Mouse (Mus musculus): Measurements from ENCODE around the gene Samd13. TPM values are rescaled to one million over a fixed set of nuclear protein-coding genes. Genes with fewer than 3 reads are reported as not detected.
A peak's percentile ranks its signal among the peaks of the same experiment; 100 is the strongest.

Gene Samd13
- polyA plus RNA-seq, 1 experiment from 2014 or later, result 0.31 TPM

GRCm38 (mm10) chr3:146607368-146607767, 78.0 kb downstream of the Samd13 start:
- peak; percentile 79 for ATAC-seq (replicated peaks)
- H3K4me2 ChIP-seq, result no peak overlapping the region
- peaks cover 9% of the 10 kb centered on the region; the same call in 1 of the 2 replicates for H3K4me1 ChIP-seq
- WGBS, result 6% methylated on average over 1 of the region's 1 CpGs
- H3K36me3 ChIP-seq (replicated peaks), result no peaks in the 10 kb centered on the region
- no peak overlapping the region for H3K9ac ChIP-seq
- no peaks in the 10 kb centered on the region for H3K27me3 ChIP-seq (replicated peaks)
- no peaks in the 10 kb centered on the region for H3K9me3 ChIP-seq
- peak overlapping the region; percentile 64 for H3K27ac ChIP-seq
- no peak overlapping the region for H3K4me3 ChIP-seq

- H3K27ac ChIP-seq, result no peak overlapping the region
- WGBS, result 82% methylated on average over 9 of the region's 9 CpGs
- H3K4me2 ChIP-seq, result no peak overlapping the region
- peaks cover 9% of the 10 kb centered on the region; the same call in 1 of the 2 replicates for H3K4me1 ChIP-seq
- no peaks in the 10 kb centered on the region for H3K36me3 ChIP-seq (replicated peaks)
- no peak for ATAC-seq (replicated peaks)
- H3K9ac ChIP-seq, result no peak overlapping the region
- no peak overlapping the region for H3K4me3 ChIP-seq
- no peaks in the 10 kb centered on the region for H3K9me3 ChIP-seq
- no peaks in the 10 kb centered on the region for H3K27me3 ChIP-seq (replicated peaks)
Measured at GRCm38 (mm10) chr3:146604647-146605046, 80.7 kb downstream of the Samd13 start.

GRCm38 (mm10) chr3:146602531-146602930, 82.9 kb downstream of the Samd13 start:
- Histone ChIP-seq H3K27ac (no peak overlapping the region), H3K36me3 (replicated peaks) (no peaks in the 10 kb centered on the region), H3K9me3 (no peaks in the 10 kb centered on the region), H3K27me3 (replicated peaks) (no peaks in the 10 kb centered on the region), H3K9ac (no peak overlapping the region), H3K4me1 (peaks cover 2% of the 10 kb centered on the region; the same call in 1 of the 2 replicates), H3K4me3 (no peak overlapping the region), H3K4me2 (no peak overlapping the region)
- 94% methylated on average over 3 of the region's 3 CpGs for WGBS
- ATAC-seq (replicated peaks), result no peak

GRCm38 (mm10) chr3:146601205-146601604, 84.2 kb downstream of the Samd13 start:
- Histone ChIP-seq H3K4me2 (no peak overlapping the region), H3K27me3 (replicated peaks) (no peaks in the 10 kb centered on the region), H3K4me1 (no peaks in the 10 kb centered on the region), H3K27ac (no peak overlapping the region), H3K36me3 (replicated peaks) (no peaks in the 10 kb centered on the region), H3K4me3 (no peak overlapping the region), H3K9ac (no peak overlapping the region), H3K9me3 (no peaks in the 10 kb centered on the region)
- WGBS, result 85% methylated on average over 2 of the region's 2 CpGs
- no peak for ATAC-seq (replicated peaks)

- Histone ChIP-seq H3K9me3 (no peaks in the 10 kb centered on the region), H3K9ac (no peak overlapping the region), H3K4me3 (no peak overlapping the region), H3K27me3 (replicated peaks) (no peaks in the 10 kb centered on the region), H3K4me1 (no peaks in the 10 kb centered on the region), H3K36me3 (replicated peaks) (no peaks in the 10 kb centered on the region), H3K4me2 (no peak overlapping the region), H3K27ac (no peak overlapping the region)
- ATAC-seq (replicated peaks), result no peak
- 86% methylated on average over 6 of the region's 6 CpGs for WGBS
Measured at GRCm38 (mm10) chr3:146599198-146599900, 86.0 kb downstream of the Samd13 start.

GRCm38 (mm10) chr3:146598411-146598810, 87.0 kb downstream of the Samd13 start:
- whole genome bisulfite sequencing, result 82% methylated on average over 6 of the region's 6 CpGs
- Histone ChIP-seq H3K4me2 (no peak overlapping the region), H3K27me3 (replicated peaks) (no peaks in the 10 kb centered on the region), H3K9me3 (no peaks in the 10 kb centered on the region), H3K9ac (no peak overlapping the region), H3K4me1 (no peaks in the 10 kb centered on the region), H3K27ac (no peak overlapping the region), H3K36me3 (replicated peaks) (no peaks in the 10 kb centered on the region), H3K4me3 (no peak overlapping the region)
- no peak for ATAC-seq (replicated peaks)

GRCm38 (mm10) chr3:146596864-146597263, 88.5 kb downstream of the Samd13 start:
- Histone ChIP-seq H3K27me3 (replicated peaks) (no peaks in the 10 kb centered on the region), H3K4me2 (no peak overlapping the region), H3K4me1 (no peaks in the 10 kb centered on the region), H3K27ac (no peak overlapping the region), H3K9ac (no peak overlapping the region), H3K4me3 (no peak overlapping the region), H3K36me3 (replicated peaks) (no peaks in the 10 kb centered on the region), H3K9me3 (no peaks in the 10 kb centered on the region)
- 86% methylated on average over 7 of the region's 7 CpGs for WGBS
- no peak for ATAC-seq (replicated peaks)

GRCm38 (mm10) chr3:146596387-146596786, 89.0 kb downstream of the Samd13 start:
- Histone ChIP-seq H3K9ac (no peak overlapping the region), H3K27me3 (replicated peaks) (no peaks in the 10 kb centered on the region), H3K27ac (no peak overlapping the region), H3K36me3 (replicated peaks) (no peaks in the 10 kb centered on the region), H3K4me3 (no peak overlapping the region), H3K4me2 (no peak overlapping the region), H3K4me1 (no peaks in the 10 kb centered on the region), H3K9me3 (no peaks in the 10 kb centered on the region)
- WGBS, result 90% methylated on average over 8 of the region's 8 CpGs
- no peak for ATAC-seq (replicated peaks)

- Histone ChIP-seq H3K27me3 (replicated peaks) (no peaks in the 10 kb centered on the region), H3K9ac (no peak overlapping the region), H3K9me3 (no peaks in the 10 kb centered on the region), H3K4me2 (no peak overlapping the region), H3K4me3 (no peak overlapping the region), H3K36me3 (replicated peaks) (no peaks in the 10 kb centered on the region), H3K4me1 (no peaks in the 10 kb centered on the region), H3K27ac (no peak overlapping the region)
- ATAC-seq (replicated peaks), result no peak
- WGBS, result 92% methylated on average over 6 of the region's 6 CpGs
Measured at GRCm38 (mm10) chr3:146595440-146595839, 90.0 kb downstream of the Samd13 start.

Other genes with a start within 250 kb of the Samd13 start
- gene Ctbs, start 235.8 kb downstream of the Samd13 start, polyA plus RNA-seq (2015; fragmentation: Nextera tagmentation; extraction: Ambion mirVana), result 3.9 TPM in 2 replicates
- gene Spata1, start 185.8 kb downstream of the Samd13 start, polyA plus RNA-seq (2015; fragmentation: Nextera tagmentation; extraction: Ambion mirVana), result 4.2 and 5.5 TPM in 2 replicates
- gene Gng5, start 185.8 kb downstream of the Samd13 start, polyA plus RNA-seq (2015; fragmentation: Nextera tagmentation; extraction: Ambion mirVana), result 289 and 293 TPM in 2 replicates
- gene Rpf1, start 164.2 kb downstream of the Samd13 start, polyA plus RNA-seq (2015; fragmentation: Nextera tagmentation; extraction: Ambion mirVana), result 38.6 and 39.5 TPM in 2 replicates
- gene Uox, start 115.2 kb downstream of the Samd13 start, polyA plus RNA-seq (2015; fragmentation: Nextera tagmentation; extraction: Ambion mirVana), result 0.09 TPM in 1 of 2 replicates, not detected in the other
- not detected in 2 replicates for gene Dnase2b, start 70.0 kb downstream of the Samd13 start, polyA plus RNA-seq (2015; fragmentation: Nextera tagmentation; extraction: Ambion mirVana)
- not detected in 2 replicates for gene 4930503B20Rik, start 34.3 kb downstream of the Samd13 start, polyA plus RNA-seq (2015; fragmentation: Nextera tagmentation; extraction: Ambion mirVana)
- gene Prkacb, start 127.4 kb upstream of the Samd13 start, polyA plus RNA-seq (2015; fragmentation: Nextera tagmentation; extraction: Ambion mirVana), result 188 and 194 TPM in 2 replicates
- gene Ttll7, start 166.8 kb upstream of the Samd13 start, polyA plus RNA-seq (2015; fragmentation: Nextera tagmentation; extraction: Ambion mirVana), result 7.3 and 7.8 TPM in 2 replicates